Mouse (Mus musculus): ENCODE measurements around the gene 1700013F07Rik. TPM values are rescaled to one million over a fixed set of nuclear protein-coding genes. Genes with fewer than 3 reads are reported as not detected.
"Not testable (repeated sequence)": the region's sequence is repeated elsewhere in the genome, so short reads cannot be mapped to it uniquely, and the experiment has no call there.

1700013F07Rik gene
- polyA plus RNA-seq, 1 experiment from 2014 or later = 4.4 TPM

DNA sequence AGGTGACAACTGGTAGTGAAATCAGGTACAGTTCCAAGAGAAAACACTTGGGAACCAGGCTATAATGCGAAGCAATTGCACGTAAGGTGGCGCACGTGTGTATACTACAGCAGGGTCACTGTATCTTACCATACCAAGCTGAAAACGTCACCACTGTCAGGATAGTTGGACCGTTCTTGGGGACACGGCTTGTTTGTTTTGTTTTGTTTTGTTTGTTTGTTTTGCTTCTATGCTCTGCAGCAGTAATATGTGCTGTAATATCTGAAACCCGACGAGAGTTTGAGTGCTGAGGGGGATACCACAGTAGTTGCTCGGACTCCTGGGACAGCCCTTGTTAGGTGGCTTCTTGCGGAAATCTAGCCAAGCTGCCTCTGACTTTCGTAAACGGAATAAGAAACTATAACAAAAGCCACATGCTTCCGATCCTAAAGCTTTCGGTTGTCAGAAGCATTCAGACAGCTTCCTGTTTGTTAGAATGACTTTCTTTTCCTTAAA, 28.9 kb downstream of the 1700013F07Rik start:
- Histone ChIP-seq H3K36me3 (ENCODE audit: control insufficient read depth, insufficient read depth, low read length) (peaks cover 15% of the 10 kb centered on the region), H3K4me1 (ENCODE audit: control insufficient read depth, insufficient read depth, low read length) (peaks cover 14% of the 10 kb centered on the region), H3K4me3 (ENCODE audit: low read depth, low read length) (peak overlapping the region; percentile 88), H3K9me3 (replicated peaks; ENCODE audit: control insufficient read depth, low read length, poor library complexity, severe bottlenecking) (no peaks in the 10 kb centered on the region), H3K27ac (ENCODE audit: low read length) (peak overlapping the region; percentile 95), H3K9ac (ENCODE audit: low read depth, low read length) (peak overlapping the region; percentile 55), H3K27me3 (ENCODE audit: control insufficient read depth, insufficient read depth, low read depth, low read length) (no peaks in the 10 kb centered on the region), H3K4me2 (ENCODE audit: low read length) (peak overlapping the region; percentile 89)
- peak; percentile 85 for ATAC-seq
- 12% methylated on average over 15 of the region's 15 CpGs for WGBS

DNA sequence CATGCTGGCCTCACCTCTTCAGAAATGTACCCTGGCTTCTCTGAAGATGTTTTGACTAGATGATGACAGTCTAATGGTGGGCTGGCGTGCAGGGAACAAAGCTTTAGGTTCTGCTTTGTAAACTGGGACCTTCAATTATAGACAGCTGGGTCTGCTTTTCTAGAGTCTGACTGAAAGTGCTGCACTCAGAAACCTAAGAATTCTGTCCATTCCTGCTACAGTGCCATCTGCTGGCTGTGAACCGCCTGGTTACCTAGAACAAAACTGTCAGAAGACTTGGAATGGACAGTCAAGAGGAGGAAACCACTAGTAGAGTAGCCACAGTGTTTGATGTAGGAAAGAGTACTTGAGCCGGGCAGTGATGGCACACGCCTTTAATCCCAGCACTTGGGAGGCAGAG, 29.4 kb downstream of the 1700013F07Rik start:
- peak overlapping the region; percentile 55; the same call in 1 of the 2 replicates for H3K9ac ChIP-seq (ENCODE audit: low read depth, low read length)
- WGBS = 3% methylated on average over 4 of the region's 4 CpGs

DNA sequence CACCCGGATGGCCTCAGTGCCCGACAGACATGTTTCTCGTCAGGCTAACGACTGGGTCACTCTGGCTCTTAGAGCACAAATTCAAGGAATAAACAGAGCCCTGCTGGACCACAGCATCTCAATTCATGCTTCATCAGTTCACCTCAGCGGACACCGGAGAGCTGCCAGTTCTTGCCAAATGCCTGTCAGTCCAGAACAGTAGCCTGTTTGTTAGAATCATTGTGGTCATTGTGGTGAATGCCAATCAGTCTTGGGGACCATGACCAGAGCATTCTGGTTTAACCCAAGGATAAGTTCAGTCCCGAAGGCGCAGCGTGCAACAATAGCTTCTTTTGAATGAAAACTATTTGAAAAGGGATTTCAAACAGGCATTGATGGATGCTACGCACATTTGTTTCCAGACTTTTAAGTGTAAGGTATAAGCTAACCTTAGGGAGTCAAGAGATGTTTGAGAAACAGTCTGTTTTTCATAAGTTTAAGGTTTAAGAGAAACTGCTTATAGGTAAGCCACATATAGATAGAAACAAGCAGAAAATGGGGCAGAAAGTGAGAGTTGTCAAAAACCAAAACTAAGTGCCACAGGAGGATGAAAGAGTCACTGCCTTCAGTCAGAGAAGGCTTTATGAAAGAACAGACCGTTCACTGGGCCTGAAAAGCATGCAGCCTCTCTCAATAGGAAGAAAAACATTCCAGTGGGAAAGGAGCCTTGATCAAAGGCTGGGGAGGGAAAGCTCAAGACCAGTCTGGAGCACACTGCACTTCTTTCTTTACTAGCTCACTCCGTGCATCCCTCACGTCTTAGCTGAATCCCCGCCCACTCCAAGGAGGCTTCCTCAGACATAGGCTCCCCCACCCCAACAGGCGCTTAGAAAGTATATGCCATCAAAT, 34.3 kb downstream of the 1700013F07Rik start:
- ATAC-seq = no peak
- 7% methylated on average over 15 of the region's 15 CpGs for WGBS
- no peaks in the 10 kb centered on the region for H3K27me3 ChIP-seq (ENCODE audit: control insufficient read depth, insufficient read depth, low read depth, low read length)
- no peaks in the 10 kb centered on the region for H3K9me3 ChIP-seq (replicated peaks; ENCODE audit: control insufficient read depth, low read length, poor library complexity, severe bottlenecking)
- H3K36me3 ChIP-seq (ENCODE audit: control insufficient read depth, insufficient read depth, low read length) = no peaks in the 10 kb centered on the region
- no peak overlapping the region for H3K4me2 ChIP-seq (ENCODE audit: low read length)
- H3K4me1 ChIP-seq (ENCODE audit: control insufficient read depth, insufficient read depth, low read length) = peaks cover 12% of the 10 kb centered on the region
- H3K27ac ChIP-seq (ENCODE audit: low read length) = peak overlapping the region; percentile 10; the same call in 1 of the 2 replicates
- H3K4me3 ChIP-seq (ENCODE audit: low read depth, low read length) = no peak overlapping the region
- no peak overlapping the region for H3K9ac ChIP-seq (ENCODE audit: low read depth, low read length)

More for the DNA sequence above, 29.4 kb downstream of the 1700013F07Rik start:
- H3K36me3 ChIP-seq (ENCODE audit: control insufficient read depth, insufficient read depth, low read length) = peaks cover 11% of the 10 kb centered on the region
- H3K9me3 ChIP-seq (replicated peaks; ENCODE audit: control insufficient read depth, low read length, poor library complexity, severe bottlenecking) = no peaks in the 10 kb centered on the region
- peak overlapping the region; percentile 89 for H3K4me2 ChIP-seq (ENCODE audit: low read length)
- H3K4me1 ChIP-seq (ENCODE audit: control insufficient read depth, insufficient read depth, low read length) = peaks cover 14% of the 10 kb centered on the region
- H3K4me3 ChIP-seq (ENCODE audit: low read depth, low read length) = peak overlapping the region; percentile 88
- ATAC-seq = peak; percentile 12; the same call in 1 of the 2 replicates
- H3K27ac ChIP-seq (ENCODE audit: low read length) = peak overlapping the region; percentile 95
- no peaks in the 10 kb centered on the region for H3K27me3 ChIP-seq (ENCODE audit: control insufficient read depth, insufficient read depth, low read depth, low read length)

DNA sequence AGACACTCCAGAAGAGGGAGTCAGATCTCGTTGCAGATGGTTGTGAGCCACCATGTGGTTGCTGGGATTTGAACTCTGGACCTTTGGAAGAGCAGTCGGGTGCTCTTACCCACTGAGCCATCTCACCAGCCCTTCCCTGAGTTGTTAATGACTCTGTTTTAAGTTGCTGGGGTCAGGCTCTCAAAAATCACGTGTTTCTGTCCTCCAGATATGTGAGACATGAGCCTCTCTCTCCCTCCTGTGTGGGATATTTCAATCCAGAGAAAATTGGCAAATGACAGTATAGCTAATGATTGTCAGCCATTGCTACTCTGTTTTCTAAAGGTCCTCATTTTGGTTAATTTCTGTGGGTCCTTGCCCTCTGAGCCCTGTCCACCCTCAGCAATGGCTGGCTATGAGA, 35.7 kb downstream of the 1700013F07Rik start:
- not testable (repeated sequence) for H3K27ac ChIP-seq (ENCODE audit: low read length); H3K4me2 ChIP-seq (ENCODE audit: low read length); H3K4me3 ChIP-seq (ENCODE audit: low read depth, low read length); H3K9me3 ChIP-seq (replicated peaks; ENCODE audit: control insufficient read depth, low read length, poor library complexity, severe bottlenecking); H3K27me3 ChIP-seq (ENCODE audit: control insufficient read depth, insufficient read depth, low read depth, low read length); ATAC-seq; H3K9ac ChIP-seq (ENCODE audit: low read depth, low read length); H3K36me3 ChIP-seq (ENCODE audit: control insufficient read depth, insufficient read depth, low read length)
- peaks cover 17% of the 10 kb centered on the region for H3K4me1 ChIP-seq (ENCODE audit: control insufficient read depth, insufficient read depth, low read length)
- WGBS = 59% methylated on average over 2 of the region's 3 CpGs

DNA sequence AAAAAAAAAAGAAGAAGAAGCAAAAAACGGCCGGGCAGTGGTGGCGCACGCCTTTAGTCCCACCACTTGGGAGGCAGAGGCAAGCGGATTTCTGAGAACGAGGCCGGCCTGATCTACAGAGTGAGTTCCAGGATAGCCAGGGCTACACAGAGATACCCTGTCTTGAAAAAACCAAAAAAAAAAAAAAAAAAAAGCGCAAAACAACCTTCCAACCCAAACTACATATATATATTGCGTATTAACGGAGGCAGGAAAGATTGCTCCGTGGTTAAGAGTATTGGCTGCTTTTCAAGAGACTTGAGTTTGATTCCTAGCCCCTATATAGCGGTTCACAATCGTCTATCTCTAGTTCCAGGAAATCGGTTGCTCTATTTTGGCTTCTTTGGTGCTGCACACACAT, 36.9 kb downstream of the 1700013F07Rik start:
- no peak overlapping the region for H3K4me2 ChIP-seq (ENCODE audit: low read length)
- H3K27ac ChIP-seq (ENCODE audit: low read length) = no peak overlapping the region
- H3K4me3 ChIP-seq (ENCODE audit: low read depth, low read length) = no peak overlapping the region
- H3K9me3 ChIP-seq (replicated peaks; ENCODE audit: control insufficient read depth, low read length, poor library complexity, severe bottlenecking) = no peaks in the 10 kb centered on the region
- no peak overlapping the region for H3K9ac ChIP-seq (ENCODE audit: low read depth, low read length)
- H3K4me1 ChIP-seq (ENCODE audit: control insufficient read depth, insufficient read depth, low read length) = peaks cover 17% of the 10 kb centered on the region
- no peaks in the 10 kb centered on the region for H3K36me3 ChIP-seq (ENCODE audit: control insufficient read depth, insufficient read depth, low read length)
- no peak for ATAC-seq
- 92% methylated on average over 14 of the region's 14 CpGs for WGBS
- H3K27me3 ChIP-seq (ENCODE audit: control insufficient read depth, insufficient read depth, low read depth, low read length) = no peaks in the 10 kb centered on the region

DNA sequence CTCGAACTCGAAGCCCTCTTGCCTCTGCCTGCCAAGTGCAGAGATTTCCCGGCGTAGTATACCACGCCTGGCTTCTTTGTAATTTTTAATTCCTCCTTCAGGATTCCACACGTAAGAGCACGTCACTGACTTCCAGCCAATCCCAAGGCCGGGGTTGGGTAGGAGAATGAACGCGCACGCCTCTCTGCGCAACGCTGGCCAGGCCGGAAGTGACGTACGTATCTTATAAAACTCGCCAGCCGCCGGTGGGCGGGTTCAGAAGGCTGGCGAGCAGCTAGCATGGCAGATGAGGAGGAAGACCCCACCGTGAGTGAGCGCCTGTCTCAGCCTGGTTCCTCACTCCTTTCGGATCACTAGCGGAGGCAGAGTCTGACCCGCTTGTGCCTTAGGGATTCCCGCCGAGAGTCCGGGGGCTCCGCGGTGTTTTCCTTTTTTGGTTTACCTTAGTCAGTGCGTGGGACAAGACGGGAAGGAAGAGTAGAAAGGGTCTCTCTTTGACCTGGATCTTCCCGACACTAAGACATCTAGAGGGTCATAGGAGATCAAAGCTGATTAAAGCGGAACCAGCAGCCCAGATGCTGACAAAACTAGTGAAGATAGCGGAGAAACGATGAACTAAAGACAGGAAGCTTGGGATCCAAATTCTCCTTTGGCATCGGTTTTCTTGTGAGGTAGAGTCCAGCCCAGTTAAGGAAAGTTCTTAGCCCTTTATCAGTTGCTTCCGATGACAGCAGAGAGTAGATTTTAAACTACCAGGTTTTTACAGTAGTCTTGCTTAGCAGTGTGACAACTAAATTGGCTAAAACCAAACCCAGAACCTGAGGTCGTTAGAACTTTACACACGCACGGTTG, 37.7 kb downstream of the 1700013F07Rik start, which contains the start of gene Taf13:
Gene Taf13, plus strand, starts transcription at position 256 of the 852 bp plus-strand sequence.
- peaks cover 17% of the 10 kb centered on the region for H3K4me1 ChIP-seq (ENCODE audit: control insufficient read depth, insufficient read depth, low read length)
- H3K9ac ChIP-seq (ENCODE audit: low read depth, low read length) = peak within 1 kb of the TSS; percentile 59
- H3K4me2 ChIP-seq (ENCODE audit: low read length) = peak within 1 kb of the TSS; percentile 79
- no peaks in the 10 kb centered on the region for H3K9me3 ChIP-seq (replicated peaks; ENCODE audit: control insufficient read depth, low read length, poor library complexity, severe bottlenecking)
- peak within 1 kb of the TSS; percentile 70 for H3K27ac ChIP-seq (ENCODE audit: low read length)
- no peaks in the 10 kb centered on the region for H3K27me3 ChIP-seq (ENCODE audit: control insufficient read depth, insufficient read depth, low read depth, low read length)
- ATAC-seq = peak; percentile 98
- WGBS = 2% methylated on average over 42 of the region's 42 CpGs
- no peaks in the 10 kb centered on the region for H3K36me3 ChIP-seq (ENCODE audit: control insufficient read depth, insufficient read depth, low read length)
- peak within 1 kb of the TSS; percentile 47 for H3K4me3 ChIP-seq (ENCODE audit: low read depth, low read length)

DNA sequence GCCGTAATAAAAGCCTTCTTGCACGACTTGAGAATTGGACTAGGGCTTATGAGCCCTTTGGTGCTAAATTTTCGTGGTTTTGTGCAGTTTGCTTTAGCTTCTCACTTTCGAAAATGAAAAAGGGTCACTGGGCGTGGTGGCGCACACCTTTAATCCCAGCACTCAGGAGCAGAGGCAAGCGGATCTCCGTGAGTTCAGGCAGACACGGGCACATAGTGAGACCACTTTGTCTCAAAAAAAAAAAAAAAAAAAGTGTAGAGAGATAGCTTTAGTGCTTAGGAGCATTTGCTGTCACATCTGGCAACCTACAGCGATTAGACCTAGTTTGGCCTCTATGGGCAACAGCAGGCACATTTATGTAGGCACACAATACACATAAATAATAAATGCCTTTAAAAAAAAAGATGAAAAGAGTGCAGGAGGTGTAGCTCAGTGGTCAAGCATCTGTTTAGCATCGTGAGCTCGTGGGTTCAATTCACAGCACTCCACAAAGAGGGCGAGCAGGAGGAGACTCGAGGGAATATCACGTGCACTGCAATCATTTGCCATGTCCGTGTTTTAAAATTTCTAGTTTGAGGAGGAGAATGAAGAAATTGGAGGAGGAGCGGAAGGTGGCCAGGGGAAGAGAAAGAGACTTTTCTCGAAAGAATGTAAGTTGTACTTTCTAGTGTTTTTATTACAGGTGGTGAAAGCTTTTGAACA, 38.5 kb downstream of the 1700013F07Rik start:
- ATAC-seq = no peak
- Histone ChIP-seq H3K4me3 (ENCODE audit: low read depth, low read length) (peak overlapping the region; percentile 47), H3K27ac (ENCODE audit: low read length) (no peak overlapping the region), H3K9me3 (replicated peaks; ENCODE audit: control insufficient read depth, low read length, poor library complexity, severe bottlenecking) (no peaks in the 10 kb centered on the region), H3K4me1 (ENCODE audit: control insufficient read depth, insufficient read depth, low read length) (peaks cover 17% of the 10 kb centered on the region), H3K4me2 (ENCODE audit: low read length) (peak overlapping the region; percentile 79), H3K9ac (ENCODE audit: low read depth, low read length) (peak overlapping the region; percentile 59), H3K36me3 (ENCODE audit: control insufficient read depth, insufficient read depth, low read length) (no peaks in the 10 kb centered on the region), H3K27me3 (ENCODE audit: control insufficient read depth, insufficient read depth, low read depth, low read length) (no peaks in the 10 kb centered on the region)
- WGBS = 39% methylated on average over 18 of the region's 18 CpGs

DNA sequence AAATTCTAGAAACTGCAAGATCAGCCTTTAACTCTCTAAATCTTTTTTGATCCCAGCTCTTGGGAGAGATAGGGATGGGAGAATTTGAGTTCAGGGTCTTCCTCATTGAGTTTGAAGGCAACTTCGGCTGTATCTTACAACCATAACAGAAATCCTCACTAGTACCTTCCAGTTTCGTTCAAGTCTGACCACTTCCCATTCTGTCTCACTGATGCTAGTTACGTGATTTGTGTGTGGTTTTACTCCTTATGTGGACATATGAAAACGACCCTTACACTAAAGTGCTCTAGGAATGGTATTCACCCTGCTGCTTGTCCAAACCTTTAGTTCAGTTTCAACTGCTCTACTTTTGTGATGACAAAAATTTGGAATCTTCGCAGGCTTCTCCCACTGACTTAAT, 40.1 kb downstream of the 1700013F07Rik start:
- no peak overlapping the region for H3K9ac ChIP-seq (ENCODE audit: low read depth, low read length)
- no peaks in the 10 kb centered on the region for H3K9me3 ChIP-seq (replicated peaks; ENCODE audit: control insufficient read depth, low read length, poor library complexity, severe bottlenecking)
- H3K36me3 ChIP-seq (ENCODE audit: control insufficient read depth, insufficient read depth, low read length) = no peaks in the 10 kb centered on the region
- no peak overlapping the region for H3K4me2 ChIP-seq (ENCODE audit: low read length)
- no peak overlapping the region for H3K27ac ChIP-seq (ENCODE audit: low read length)
- no peak for ATAC-seq
- 91% methylated on average over 5 of the region's 5 CpGs for whole genome bisulfite sequencing
- H3K4me1 ChIP-seq (ENCODE audit: control insufficient read depth, insufficient read depth, low read length) = peaks cover 17% of the 10 kb centered on the region
- no peak overlapping the region for H3K4me3 ChIP-seq (ENCODE audit: low read depth, low read length)
- H3K27me3 ChIP-seq (ENCODE audit: control insufficient read depth, insufficient read depth, low read depth, low read length) = no peaks in the 10 kb centered on the region

Measured in midbrain, embryonic 16.5 days (tissue).